Mouse (Mus musculus) spleen, adult 2 months (tissue): Measurements from ENCODE around the gene Cradd. TPM values are rescaled to one million over a fixed set of nuclear protein-coding genes. Genes with fewer than 3 reads are reported as not detected.
A peak's percentile ranks its signal among the peaks of the same experiment; 100 is the strongest.

Experiments used
- DNase-seq, 2 experiments: peaks; one replicate each; pipeline versions ENCODE4 v3.0.0 to v3.0.0-alpha.2; 2012 to 2021; ENCODE audit warnings: low spot score in 2 of 2, low read depth in 1 of 2
- H3K27ac ChIP-seq: fragments of 200-500 bp; 2 replicates; pipeline ENCODE4 v1.5.1; 2012; ENCODE audit warnings: low read length, inconsistent platforms; ENCODE audit not compliant: insufficient read depth
- H3K27me3 ChIP-seq: fragments of 200-500 bp; 2 replicates; pipeline ENCODE4 v1.6.1; 2012; ENCODE audit warnings: mild to moderate bottlenecking, moderate library complexity, low read length, inconsistent platforms; ENCODE audit not compliant: control insufficient read depth, insufficient read depth
- H3K36me3 ChIP-seq: fragments of 200-500 bp; 2 replicates; pipeline ENCODE4 v1.6.1; 2012; ENCODE audit warnings: mild to moderate bottlenecking, low read length, inconsistent platforms; ENCODE audit not compliant: control insufficient read depth, insufficient read depth
- H3K4me1 ChIP-seq: fragments of 200-500 bp; 2 replicates; pipeline ENCODE4 v1.6.1; 2011; ENCODE audit warnings: inconsistent platforms; ENCODE audit not compliant: control insufficient read depth, insufficient read depth, insufficient read length
- H3K4me3 ChIP-seq: fragments of 200-500 bp; 2 replicates; pipeline ENCODE4 v1.5.1; 2011; ENCODE audit warnings: mild to moderate bottlenecking, inconsistent platforms; ENCODE audit not compliant: insufficient read depth, insufficient read length; ENCODE audit errors: extremely low read depth
- CTCF ChIP-seq: fragments of 200-500 bp; IDR thresholded peaks from 2 replicates; pipeline ENCODE4 v1.5.1; 2011; ENCODE audit warnings: mild to moderate bottlenecking, inconsistent platforms; ENCODE audit not compliant: insufficient read depth, insufficient read length, insufficient replicate concordance; ENCODE audit errors: extremely low read depth
- POLR2A ChIP-seq: fragments of 200-500 bp; IDR thresholded peaks from 2 replicates; pipeline ENCODE4 v1.6.1; 2011; ENCODE audit warnings: low read depth, low read length, inconsistent platforms
- WGBS: fragments of 180-500 bp; shearing (Covaris S2); methylation state at CpG from one replicate; pipeline ENCODE4 v1.1.7; 2018; 5-methylcytosine and 5-hydroxymethylcytosine counted together
- polyA plus RNA-seq: library from polyadenylated mRNA; depleted of rRNA; stranded (reverse); fragments of >200 nt; gene quantifications from 2 replicates; pipeline ENCODE4 v1.2.3, GENCODE M21; 2012

Cradd gene
- polyA plus RNA-seq, 1 experiment, result 8.2 TPM

DNA sequence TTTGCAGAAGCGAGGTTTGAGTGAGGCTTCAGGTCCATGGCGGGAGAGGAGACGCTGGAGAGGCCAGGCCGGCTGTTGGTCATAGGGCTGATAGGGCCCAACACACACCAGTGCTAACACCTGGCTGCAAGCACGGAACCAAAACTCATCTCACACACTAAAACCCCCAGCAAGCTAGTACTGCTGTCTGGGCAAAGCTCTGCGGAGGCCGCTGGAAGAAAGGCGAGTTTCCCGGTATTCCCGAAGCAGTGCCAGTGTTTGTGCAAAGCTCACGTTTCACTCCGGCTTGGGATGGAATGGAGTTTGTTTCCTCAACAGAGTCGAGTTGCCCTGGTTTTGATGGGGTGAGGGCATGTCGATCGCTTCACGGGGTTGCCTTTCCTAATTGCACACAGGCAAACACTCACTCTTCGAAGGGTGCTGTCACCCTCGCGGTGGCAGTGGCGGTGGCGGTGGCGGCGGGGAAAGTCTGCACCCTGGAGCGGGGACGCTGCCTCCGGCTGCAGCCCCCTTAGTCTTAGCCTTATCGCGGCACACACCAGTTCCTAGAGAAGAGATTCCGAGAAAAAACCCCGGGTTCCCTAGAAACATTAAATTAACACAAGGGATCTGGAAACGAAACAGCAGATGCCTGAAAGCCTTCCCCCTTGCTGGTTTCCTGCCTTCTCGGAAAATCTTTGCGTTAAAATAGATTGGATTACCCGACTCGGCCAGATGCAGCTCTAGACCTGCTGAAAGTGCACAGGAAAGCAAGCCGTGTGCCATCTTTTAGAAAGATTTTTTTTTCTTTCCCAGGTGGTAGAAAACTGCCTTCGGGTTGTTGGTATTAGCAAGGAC is 59.2 kb downstream of the Cradd start:
- H3K36me3 ChIP-seq, result no peaks in the 10 kb centered on the region
- peaks cover 7% of the 10 kb centered on the region; the same call in 1 of the 2 replicates for H3K4me1 ChIP-seq
- peak overlapping the region; percentile 26 for H3K4me3 ChIP-seq
- H3K27me3 ChIP-seq, result peaks cover 2% of the 10 kb centered on the region; the same call in 1 of the 2 replicates
- WGBS, result 14% methylated on average over 37 of the region's 37 CpGs
- peak in 1 of 2 experiments; percentile 26 for DNase-seq
- TF ChIP-seq CTCF, result no peak
- no peak for TF ChIP-seq POLR2A
- peak overlapping the region; percentile 24 for H3K27ac ChIP-seq

DNA sequence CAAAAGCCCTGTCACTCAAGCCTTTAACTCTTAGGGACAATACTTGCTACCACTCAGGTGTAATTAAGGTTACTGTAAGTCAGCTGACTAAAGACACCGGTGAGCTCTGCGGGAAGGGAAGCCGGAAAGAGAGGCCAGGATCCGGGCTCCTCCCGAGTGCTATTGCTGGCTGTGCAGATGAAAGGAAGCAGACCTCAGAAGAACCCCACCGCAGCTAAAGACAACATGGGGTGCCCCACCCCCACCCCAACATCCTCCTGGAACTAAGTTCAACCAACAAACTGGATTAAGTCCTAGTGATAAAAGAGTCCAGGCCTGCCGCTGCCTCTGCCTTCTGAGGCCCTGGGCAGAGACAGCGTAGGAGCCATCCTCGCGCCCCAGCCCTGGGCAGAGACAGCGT is 61.5 kb downstream of the Cradd start:
- Histone ChIP-seq H3K27ac (peak overlapping the region; percentile 33; the same call in 1 of the 2 replicates), H3K36me3 (no peaks in the 10 kb centered on the region), H3K4me1 (peaks cover 7% of the 10 kb centered on the region; the same call in 1 of the 2 replicates), H3K27me3 (peaks cover 2% of the 10 kb centered on the region; the same call in 1 of the 2 replicates), H3K4me3 (no peak overlapping the region)
- peak; percentile 16 to 21 for DNase-seq
- 30% methylated on average over 11 of the region's 11 CpGs for WGBS
- no peak for TF ChIP-seq POLR2A
- TF ChIP-seq CTCF, result no peak

DNA sequence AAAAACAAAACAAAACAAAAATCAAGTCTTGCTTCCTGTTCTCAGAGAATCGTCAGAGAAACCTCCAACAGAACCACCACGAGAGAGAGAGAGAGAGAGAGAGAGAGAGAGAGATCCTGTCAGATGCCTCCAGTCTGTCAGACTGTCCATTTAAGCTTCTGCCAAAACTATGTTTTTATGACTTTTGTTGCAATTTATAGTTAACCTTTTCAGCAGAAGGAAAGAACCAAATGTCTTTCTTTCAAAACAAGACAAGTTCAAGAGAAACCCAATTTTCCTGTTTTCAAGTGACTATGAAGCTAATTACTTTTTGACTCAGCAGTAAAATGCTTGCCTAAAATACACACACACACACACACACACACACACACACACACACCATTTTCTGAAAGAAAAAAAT is 62.7 kb downstream of the Cradd start:
- Histone ChIP-seq H3K27ac (no peak overlapping the region), H3K36me3 (no peaks in the 10 kb centered on the region), H3K4me3 (no peak overlapping the region), H3K27me3 (peaks cover 2% of the 10 kb centered on the region; the same call in 1 of the 2 replicates), H3K4me1 (peaks cover 7% of the 10 kb centered on the region; the same call in 1 of the 2 replicates)
- DNase-seq, result peak in 1 of 2 experiments; percentile 23
- no peak for TF ChIP-seq POLR2A
- TF ChIP-seq CTCF, result no peak
- 5% methylated on average over 2 of the region's 2 CpGs for WGBS

DNA sequence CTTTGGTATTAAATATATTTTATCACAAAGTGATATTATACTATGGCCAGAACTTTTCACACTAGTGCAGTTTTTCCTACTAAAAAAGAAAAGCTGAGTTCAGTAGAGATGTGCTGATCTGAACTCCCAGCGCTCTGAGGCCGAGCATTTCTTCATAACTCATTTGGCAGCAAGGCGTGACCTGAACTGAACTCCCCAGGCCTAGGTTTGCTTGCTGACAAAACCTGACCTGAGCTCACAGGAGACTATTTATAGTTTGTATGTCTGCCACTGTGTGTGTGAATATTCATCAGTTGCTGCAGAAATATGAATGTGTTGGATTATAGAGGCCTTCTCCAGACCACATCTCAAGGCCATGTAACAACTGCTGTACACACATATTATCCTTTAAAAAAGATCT is 63.5 kb downstream of the Cradd start:
- H3K4me1 ChIP-seq, result peaks cover 7% of the 10 kb centered on the region; the same call in 1 of the 2 replicates
- WGBS, result 72% methylated on average over 3 of the region's 3 CpGs
- DNase-seq, result no peak
- TF ChIP-seq CTCF, result no peak
- TF ChIP-seq POLR2A, result no peak
- no peaks in the 10 kb centered on the region for H3K36me3 ChIP-seq
- H3K27ac ChIP-seq, result no peak overlapping the region
- no peak overlapping the region for H3K4me3 ChIP-seq
- peaks cover 2% of the 10 kb centered on the region; the same call in 1 of the 2 replicates for H3K27me3 ChIP-seq

DNA sequence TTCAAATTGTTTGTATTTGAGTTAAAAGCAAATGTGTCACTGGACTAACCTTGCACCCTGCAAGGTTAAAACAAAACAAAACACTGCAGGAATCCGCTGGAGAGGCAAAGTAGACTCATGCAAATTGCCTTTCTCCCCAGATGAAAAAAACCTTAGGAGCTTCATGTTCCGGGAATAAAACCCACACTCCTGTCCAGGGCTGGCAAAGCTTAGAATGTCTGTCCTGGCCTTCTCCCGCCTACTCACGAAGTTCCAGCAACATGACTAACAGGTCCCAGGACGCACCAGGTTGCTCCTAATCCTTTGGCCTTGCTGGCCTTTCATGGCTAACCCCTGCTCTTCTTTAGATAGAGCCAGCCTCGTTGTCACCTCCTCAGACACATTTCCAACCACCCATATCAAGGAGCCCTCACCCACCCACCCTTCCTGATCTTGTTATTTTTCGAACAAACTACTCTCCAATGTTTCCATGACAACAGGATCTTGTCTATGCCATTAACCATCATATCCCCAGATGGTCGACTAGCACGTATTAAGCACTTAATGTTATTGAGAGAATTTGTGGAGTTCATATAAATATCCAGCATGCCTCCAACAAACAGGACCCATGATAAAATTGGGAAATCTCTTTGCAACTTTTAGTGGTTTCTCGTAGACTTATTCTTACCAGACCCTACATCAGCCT is 65.3 kb downstream of the Cradd start:
- Histone ChIP-seq H3K27ac (no peak overlapping the region), H3K4me1 (peaks cover 7% of the 10 kb centered on the region; the same call in 1 of the 2 replicates), H3K4me3 (no peak overlapping the region), H3K36me3 (no peaks in the 10 kb centered on the region), H3K27me3 (no peaks in the 10 kb centered on the region; the same call in 1 of the 2 replicates)
- no peak for TF ChIP-seq POLR2A
- no peak for TF ChIP-seq CTCF
- no peak for DNase-seq
- 88% methylated on average over 10 of the region's 10 CpGs for WGBS

DNA sequence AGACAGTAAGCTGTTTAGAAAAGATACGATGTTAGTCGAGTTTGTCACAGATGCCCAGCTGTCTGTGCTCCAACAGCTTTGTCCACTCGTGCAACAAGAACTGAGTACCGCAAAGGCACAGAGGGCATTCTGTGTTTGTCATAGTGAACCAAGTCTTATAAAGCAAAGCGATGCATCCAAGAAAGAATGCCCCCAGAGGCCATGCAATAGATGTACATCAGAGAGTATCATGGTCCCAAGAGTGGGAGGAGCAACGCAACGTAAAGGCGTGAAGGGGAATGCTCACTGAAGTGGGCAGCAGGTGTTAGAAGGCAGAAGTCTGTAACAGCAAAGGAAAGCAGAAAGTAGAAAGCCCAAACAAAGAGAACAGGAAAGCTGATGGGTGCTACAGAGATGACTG is 66.0 kb downstream of the Cradd start:
- TF ChIP-seq CTCF, result no peak
- TF ChIP-seq POLR2A, result no peak
- Histone ChIP-seq H3K27ac (no peak overlapping the region), H3K36me3 (no peaks in the 10 kb centered on the region), H3K4me1 (peaks cover 7% of the 10 kb centered on the region; the same call in 1 of the 2 replicates), H3K27me3 (no peaks in the 10 kb centered on the region), H3K4me3 (no peak overlapping the region)
- WGBS, result 59% methylated on average over 8 of the region's 8 CpGs
- DNase-seq, result peak in 1 of 2 experiments; percentile 39

DNA sequence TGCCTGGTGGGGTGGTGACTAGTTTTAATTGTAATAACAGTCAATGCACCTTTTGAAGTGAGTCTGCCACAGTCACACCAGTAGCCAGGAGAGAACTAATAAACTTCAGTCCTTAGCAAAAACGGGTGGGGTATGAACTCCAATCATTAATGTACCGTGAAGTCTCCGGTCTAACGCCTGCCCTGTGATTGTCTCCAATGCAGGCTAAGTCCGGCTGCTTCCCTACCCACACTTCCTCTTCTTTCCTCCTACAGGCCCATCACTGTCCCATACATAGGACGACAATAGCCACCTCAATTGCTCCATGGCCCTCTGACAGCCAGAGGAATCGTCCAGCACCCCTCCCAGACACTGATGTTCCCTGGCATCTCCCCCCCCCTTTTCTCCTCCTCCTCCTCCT is 67.8 kb downstream of the Cradd start:
- no peak for TF ChIP-seq POLR2A
- TF ChIP-seq CTCF, result no peak
- no peak overlapping the region for H3K4me3 ChIP-seq
- no peaks in the 10 kb centered on the region for H3K36me3 ChIP-seq
- DNase-seq, result no peak
- H3K27me3 ChIP-seq, result no peaks in the 10 kb centered on the region
- no peak overlapping the region for H3K27ac ChIP-seq
- peaks cover 2% of the 10 kb centered on the region; the same call in 1 of the 2 replicates for H3K4me1 ChIP-seq
- 68% methylated on average over 7 of the region's 7 CpGs for WGBS
